Mouse (Mus musculus): ENCODE data around the gene Gm10799. TPM values are rescaled to one million over a fixed set of nuclear protein-coding genes. Genes with fewer than 3 reads are reported as not detected.
"Not testable (repeated sequence)": the region's sequence is repeated elsewhere in the genome, so short reads cannot be mapped to it uniquely, and the experiment has no call there.

Gm10799 gene
- polyA plus RNA-seq (2012; rRNA removed), result not detected in 2 replicates

GRCm38 (mm10) chr2:104068450-104068849 lies at the start of gene Gm10799:
Gm10799 (minus strand) TSS chr2:104068550.
- H3K27ac ChIP-seq (ENCODE audit: insufficient read depth, low read length); H3K4me1 ChIP-seq (ENCODE audit: control insufficient read depth, insufficient read depth, low read length); H3K4me3 ChIP-seq (ENCODE audit: insufficient read depth, low read length): not testable (repeated sequence)

GRCm38 (mm10) chr2:104117173-104117572 lies 48.8 kb upstream of the Gm10799 start:
- not testable (repeated sequence) for H3K4me3 ChIP-seq (ENCODE audit: insufficient read depth, low read length); H3K27ac ChIP-seq (ENCODE audit: insufficient read depth, low read length); H3K4me1 ChIP-seq (ENCODE audit: control insufficient read depth, insufficient read depth, low read length)

- H3K4me1 ChIP-seq (ENCODE audit: control insufficient read depth, insufficient read depth, low read length), result no peaks in the 10 kb centered on the region; the same call in 1 of the 2 replicates
- no peak overlapping the region for H3K4me3 ChIP-seq (ENCODE audit: insufficient read depth, low read length)
- TF ChIP-seq CTCF (IDR thresholded peaks at IDR 0.05; ENCODE audit: extremely low read depth, insufficient read depth, low read length) (no peak), POLR2A (IDR thresholded peaks at IDR 0.05; ENCODE audit: extremely low read depth, insufficient read depth, low read length) (no peak)
- H3K27ac ChIP-seq (ENCODE audit: insufficient read depth, low read length), result no peak overlapping the region
Measured at GRCm38 (mm10) chr2:104114898-104115297, 46.5 kb upstream of the Gm10799 start.

DNA sequence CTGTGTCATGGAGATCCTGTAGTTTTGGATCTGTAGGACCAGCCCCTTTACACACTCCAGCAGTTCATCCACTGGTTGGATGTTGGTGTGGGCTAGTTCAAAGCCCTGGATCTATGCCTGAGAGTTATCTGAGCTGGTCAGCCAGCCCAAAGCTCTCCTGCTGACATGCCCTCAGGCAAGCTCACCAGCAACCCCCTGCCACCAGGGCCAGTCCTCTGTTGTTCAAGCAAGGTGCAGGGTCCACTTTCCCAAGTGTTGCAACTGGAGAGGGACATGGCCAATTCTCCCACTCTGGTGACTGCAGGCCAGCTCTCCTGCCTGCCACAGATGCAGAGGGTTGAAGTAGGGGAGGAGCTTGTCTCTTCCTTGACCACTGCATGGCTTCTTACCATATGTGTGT lies 45.2 kb upstream of the Gm10799 start:
- H3K4me1 ChIP-seq (ENCODE audit: control insufficient read depth, insufficient read depth, low read length); H3K27ac ChIP-seq (ENCODE audit: insufficient read depth, low read length); H3K4me3 ChIP-seq (ENCODE audit: insufficient read depth, low read length): not testable (repeated sequence)

DNA sequence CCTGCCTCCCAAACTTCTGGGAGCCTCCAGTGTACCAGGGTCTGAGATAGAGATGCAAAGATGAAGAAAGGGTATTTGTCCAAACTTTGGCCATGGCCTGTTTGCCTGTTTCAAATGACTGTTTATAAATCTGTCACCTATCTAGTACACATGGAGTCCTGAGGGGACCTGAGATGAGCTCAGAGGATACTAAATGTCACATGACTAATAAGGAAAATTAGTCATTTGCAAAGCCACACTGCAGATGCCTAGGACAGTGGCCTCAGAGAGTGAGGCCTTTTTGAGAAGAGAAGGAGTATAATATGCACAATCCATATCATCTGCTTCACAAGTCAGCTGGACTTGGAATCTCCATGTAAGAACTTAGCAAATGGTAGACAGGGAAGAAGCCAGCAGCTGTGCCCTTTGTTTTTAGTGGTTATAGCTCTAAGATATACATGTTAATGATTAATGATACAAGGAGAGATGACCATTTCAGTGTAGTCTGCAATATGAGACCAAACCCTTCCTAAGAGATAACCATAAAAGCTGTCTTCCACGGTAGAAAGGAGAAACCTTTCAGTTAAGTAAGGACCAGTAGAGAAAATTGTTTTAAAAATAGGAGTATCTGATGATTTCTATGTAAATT lies 42.9 kb upstream of the Gm10799 start:
- not testable (repeated sequence) for H3K4me3 ChIP-seq (ENCODE audit: insufficient read depth, low read length); H3K27ac ChIP-seq (ENCODE audit: insufficient read depth, low read length); H3K4me1 ChIP-seq (ENCODE audit: control insufficient read depth, insufficient read depth, low read length)

- Histone ChIP-seq H3K27ac (ENCODE audit: insufficient read depth, low read length) (no peak overlapping the region), H3K4me1 (ENCODE audit: control insufficient read depth, insufficient read depth, low read length) (no peaks in the 10 kb centered on the region), H3K4me3 (ENCODE audit: insufficient read depth, low read length) (no peak overlapping the region)
- TF ChIP-seq POLR2A (IDR thresholded peaks at IDR 0.05; ENCODE audit: extremely low read depth, insufficient read depth, low read length) (no peak), CTCF (IDR thresholded peaks at IDR 0.05; ENCODE audit: extremely low read depth, insufficient read depth, low read length) (no peak)
Measured at GRCm38 (mm10) chr2:104110031-104110430, 41.7 kb upstream of the Gm10799 start.

DNA sequence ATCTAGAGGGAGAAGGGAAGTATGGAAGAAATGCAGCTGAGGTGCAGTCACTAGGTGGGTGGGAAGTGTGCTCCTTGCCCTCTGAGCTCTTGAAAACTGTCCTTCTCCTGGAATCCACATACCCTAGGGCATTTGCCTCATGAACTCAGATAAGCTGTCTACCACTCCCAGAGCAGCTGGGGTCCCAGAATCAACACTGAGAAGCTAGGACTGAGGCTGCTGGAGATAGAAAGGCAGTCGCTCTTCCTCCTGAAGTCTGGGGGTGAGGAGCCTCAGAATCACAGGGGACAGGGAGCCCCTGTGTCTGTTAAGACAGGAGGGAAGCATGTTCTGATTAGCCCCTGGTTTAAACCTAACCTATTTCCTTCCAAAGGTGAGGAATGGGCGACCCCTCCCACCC lies 41.2 kb upstream of the Gm10799 start:
- H3K4me3 ChIP-seq (ENCODE audit: insufficient read depth, low read length), result no peak overlapping the region
- no peak overlapping the region for H3K27ac ChIP-seq (ENCODE audit: insufficient read depth, low read length)
- TF ChIP-seq POLR2A (IDR thresholded peaks at IDR 0.05; ENCODE audit: extremely low read depth, insufficient read depth, low read length) (no peak), CTCF (IDR thresholded peaks at IDR 0.05; ENCODE audit: extremely low read depth, insufficient read depth, low read length) (no peak)
- no peaks in the 10 kb centered on the region for H3K4me1 ChIP-seq (ENCODE audit: control insufficient read depth, insufficient read depth, low read length)

DNA sequence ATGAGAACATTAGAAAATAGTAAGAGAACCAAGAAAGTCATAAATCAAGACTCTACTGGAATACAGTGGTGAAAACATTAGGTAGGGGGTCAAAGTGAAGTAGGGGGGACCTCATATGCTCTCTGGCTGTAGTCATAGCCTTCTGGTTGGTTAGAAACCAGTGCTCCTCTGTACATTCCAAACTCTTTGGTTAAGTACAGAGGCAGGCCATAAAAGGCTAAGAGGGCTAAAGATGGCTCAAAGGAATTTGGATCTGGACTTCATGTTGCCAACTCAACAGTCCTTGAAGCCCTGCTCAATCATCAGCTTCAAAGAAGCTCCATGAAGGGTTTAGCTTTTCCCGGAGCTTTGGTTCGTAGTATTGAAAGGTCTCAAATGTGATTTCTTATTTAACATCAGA lies 40.7 kb upstream of the Gm10799 start:
- not testable (repeated sequence) for H3K4me3 ChIP-seq (ENCODE audit: insufficient read depth, low read length); H3K4me1 ChIP-seq (ENCODE audit: control insufficient read depth, insufficient read depth, low read length); H3K27ac ChIP-seq (ENCODE audit: insufficient read depth, low read length)

- TF ChIP-seq CTCF (IDR thresholded peaks at IDR 0.05; ENCODE audit: extremely low read depth, insufficient read depth, low read length) (no peak), POLR2A (IDR thresholded peaks at IDR 0.05; ENCODE audit: extremely low read depth, insufficient read depth, low read length) (no peak)
- Histone ChIP-seq H3K27ac (ENCODE audit: insufficient read depth, low read length) (no peak overlapping the region), H3K4me3 (ENCODE audit: insufficient read depth, low read length) (no peak overlapping the region), H3K4me1 (ENCODE audit: control insufficient read depth, insufficient read depth, low read length) (no peaks in the 10 kb centered on the region)
Measured at GRCm38 (mm10) chr2:104104800-104105199, 36.5 kb upstream of the Gm10799 start.

DNA sequence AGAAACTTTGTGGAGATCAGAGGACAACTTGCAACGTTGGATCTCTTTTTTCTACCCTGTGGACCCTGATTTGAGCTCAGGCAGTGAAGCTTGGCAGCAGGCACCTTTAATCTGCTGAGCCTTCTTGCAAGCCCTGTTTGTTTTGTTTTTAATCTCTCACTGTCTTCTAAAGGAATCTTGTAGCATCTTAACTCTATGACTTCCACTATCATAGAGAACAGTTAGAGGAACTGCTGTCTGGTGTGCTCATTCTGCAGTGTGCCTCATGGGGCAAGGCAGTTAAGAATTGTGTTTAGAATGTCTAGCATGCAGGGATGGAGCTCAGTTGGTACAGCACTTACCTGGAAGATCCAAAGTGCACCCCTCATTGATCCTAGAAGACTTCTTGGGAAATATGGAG lies 31.6 kb upstream of the Gm10799 start:
- Histone ChIP-seq H3K4me1 (ENCODE audit: control insufficient read depth, insufficient read depth, low read length) (no peaks in the 10 kb centered on the region), H3K4me3 (ENCODE audit: insufficient read depth, low read length) (no peak overlapping the region), H3K27ac (ENCODE audit: insufficient read depth, low read length) (no peak overlapping the region)
- no peak for TF ChIP-seq CTCF (IDR thresholded peaks at IDR 0.05; ENCODE audit: extremely low read depth, insufficient read depth, low read length)

GRCm38 (mm10) chr2:104099231-104099585 lies 30.9 kb upstream of the Gm10799 start:
- no peak overlapping the region for H3K27ac ChIP-seq (ENCODE audit: insufficient read depth, low read length)
- H3K4me1 ChIP-seq (ENCODE audit: control insufficient read depth, insufficient read depth, low read length), result no peaks in the 10 kb centered on the region
- no peak overlapping the region for H3K4me3 ChIP-seq (ENCODE audit: insufficient read depth, low read length)
- TF ChIP-seq POLR2A (IDR thresholded peaks at IDR 0.05; ENCODE audit: extremely low read depth, insufficient read depth, low read length), result no peak
- TF ChIP-seq CTCF (IDR thresholded peaks at IDR 0.05; ENCODE audit: extremely low read depth, insufficient read depth, low read length), result no peak
